Mouse (Mus musculus) kidney, adult 11 months (tissue): ENCODE measurements at regions not wholly inside any gene's neighbourhood (a gene's known extent, or its start where the extent isn't known, plus 50 kb on each side); places are given as distances from the start of the nearest gene placed in this dataset.

Source experiments
- DNase-seq: peaks from one replicate; pipeline ENCODE4 v3.0.0; 2022

- DNase-seq, result no peak
Observed at GRCm38 (mm10) chr4:54460596-54460995, 484.3 kb upstream of the Zfp462 start.

GRCm38 (mm10) chr4:54469176-54469575, 475.7 kb upstream of the Zfp462 start:
- no peak for DNase-seq

GRCm38 (mm10) chr4:54470022-54471008, 474.5 kb upstream of the Zfp462 start:
- DNase-seq, result no peak

- no peak for DNase-seq
Observed at GRCm38 (mm10) chr4:54471009-54471408, 473.8 kb upstream of the Zfp462 start.

DNA sequence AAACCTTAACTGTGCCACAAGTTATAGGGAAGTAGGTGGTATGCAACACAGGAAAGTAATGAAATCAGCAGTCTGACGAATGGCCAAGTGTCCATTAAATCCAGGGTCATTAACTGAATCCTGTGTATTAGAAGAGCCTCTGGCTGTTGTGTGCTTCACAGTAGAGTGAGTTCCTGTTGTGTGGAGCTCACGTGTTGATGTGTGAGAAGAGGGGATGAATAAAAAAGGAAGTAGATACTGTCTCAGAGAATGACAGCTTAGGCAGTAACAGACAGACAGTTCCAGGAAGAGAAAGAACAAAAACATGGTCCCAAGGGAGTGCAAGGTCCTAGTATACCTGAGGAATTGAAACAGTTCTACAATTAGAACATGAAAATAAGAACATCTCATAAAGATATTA, 463.1 kb upstream of the Zfp462 start:
- no peak for DNase-seq

GRCm38 (mm10) chr4:54493074-54493473, 451.8 kb upstream of the Zfp462 start:
- DNase-seq, result no peak

- no peak for DNase-seq
Observed at GRCm38 (mm10) chr4:54497312-54497994, 447.4 kb upstream of the Zfp462 start.

- no peak for DNase-seq
Observed at GRCm38 (mm10) chr4:54515934-54516333, 428.9 kb upstream of the Zfp462 start.

GRCm38 (mm10) chr4:54523283-54523682, 421.6 kb upstream of the Zfp462 start:
- no peak for DNase-seq

GRCm38 (mm10) chr4:54526003-54526586, 418.8 kb upstream of the Zfp462 start:
- DNase-seq, result no peak

- DNase-seq, result peak; percentile 11
Observed at GRCm38 (mm10) chr4:54527660-54528059, 417.2 kb upstream of the Zfp462 start.

- no peak for DNase-seq
Observed at GRCm38 (mm10) chr4:54531739-54532138, 413.1 kb upstream of the Zfp462 start.

GRCm38 (mm10) chr4:54533846-54534245, 411.0 kb upstream of the Zfp462 start:
- no peak for DNase-seq

- DNase-seq, result no peak
Observed at GRCm38 (mm10) chr4:54552864-54553618, 391.8 kb upstream of the Zfp462 start.

DNA sequence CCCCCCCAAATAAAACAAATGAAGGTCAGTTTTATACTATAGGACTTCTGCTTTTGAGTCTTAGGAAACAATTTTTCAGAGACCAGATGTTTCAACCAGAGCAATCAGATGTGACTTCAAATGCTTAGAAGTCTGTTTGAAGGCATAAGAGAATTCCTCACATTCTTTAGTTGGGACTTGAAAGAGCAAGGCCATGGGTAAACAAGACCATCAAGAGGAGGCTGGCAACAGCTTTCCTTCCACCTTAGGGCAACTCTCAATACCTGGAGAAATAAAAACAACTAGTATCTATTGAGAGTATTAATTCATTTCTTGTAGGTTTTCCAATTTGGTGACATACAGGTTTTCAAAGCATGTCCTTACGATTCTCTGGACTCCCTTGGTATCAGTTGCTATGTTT, 381.8 kb upstream of the Zfp462 start:
- DNase-seq, result no peak

DNA sequence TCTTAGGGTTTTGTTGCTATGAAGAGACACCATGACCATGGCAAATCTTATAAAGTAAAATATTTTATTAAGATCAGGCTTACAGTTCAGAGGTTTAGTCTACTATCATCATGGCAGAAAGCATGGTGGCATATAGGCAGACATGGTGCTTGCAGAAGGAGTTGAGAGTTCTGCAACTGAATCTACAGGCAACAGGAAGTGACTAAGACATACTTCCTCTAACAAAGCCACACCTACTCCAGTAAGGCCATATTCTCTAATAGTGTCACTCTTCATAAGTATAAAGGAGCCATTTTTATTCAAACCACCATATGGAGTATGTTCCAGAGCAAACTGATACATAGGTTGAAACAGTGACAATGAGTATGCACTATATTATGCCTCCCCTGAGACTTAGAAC, 371.7 kb upstream of the Zfp462 start:
- DNase-seq, result no peak

- DNase-seq, result no peak
Observed at GRCm38 (mm10) chr4:54587197-54587596, 357.7 kb upstream of the Zfp462 start.

DNA sequence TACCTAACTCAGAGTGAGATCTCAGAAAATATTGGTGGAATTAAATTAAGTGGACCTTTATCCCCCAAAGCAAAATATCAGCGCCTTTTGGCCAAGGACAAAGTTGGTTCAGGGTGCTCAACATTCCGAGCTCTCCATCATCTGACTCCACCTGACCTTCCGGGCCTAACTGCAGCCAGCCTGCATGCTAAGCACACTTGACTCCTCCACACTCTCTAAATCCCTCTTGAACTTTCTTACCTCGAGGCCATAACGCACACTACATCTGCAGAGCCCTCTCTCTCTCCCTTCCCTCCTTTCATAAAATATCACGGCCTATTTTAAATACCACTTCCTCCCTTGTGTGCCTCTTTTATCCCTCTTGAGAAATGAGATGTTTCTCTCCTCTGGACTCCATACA, 356.1 kb upstream of the Zfp462 start:
- DNase-seq, result no peak

GRCm38 (mm10) chr4:54601671-54602512, 343.0 kb upstream of the Zfp462 start:
- DNase-seq, result no peak

DNA sequence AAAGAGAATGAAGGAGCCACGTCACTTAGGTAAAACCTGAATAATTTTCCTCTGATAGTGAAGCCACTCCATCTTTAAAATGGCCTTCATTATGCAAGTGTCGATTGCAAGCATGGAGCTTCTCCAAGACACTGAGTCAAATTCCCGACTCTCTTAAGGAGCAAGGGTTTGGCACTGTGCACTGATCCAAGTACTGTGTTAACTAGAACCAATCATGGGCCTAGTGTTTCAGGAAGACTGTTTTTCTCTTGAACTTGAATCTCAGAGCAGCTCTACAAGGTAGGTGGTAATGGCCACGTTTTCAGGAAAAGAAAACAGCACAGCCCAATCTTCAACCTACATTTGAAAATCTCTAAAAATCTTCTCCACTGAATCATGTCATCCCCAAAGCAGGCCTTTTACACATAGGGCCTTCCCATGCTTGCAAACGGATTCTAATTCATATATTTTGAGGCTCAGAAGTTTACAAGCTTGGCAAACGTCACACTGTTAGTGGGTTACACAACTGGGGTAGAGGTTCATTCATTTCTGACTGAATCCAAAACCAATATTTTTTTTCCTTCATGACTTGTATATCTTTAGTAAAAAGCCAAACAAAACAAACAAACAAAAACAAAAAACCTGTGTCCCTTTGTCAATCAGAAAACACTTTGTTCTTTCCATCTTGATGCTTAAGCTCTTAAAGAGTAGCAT, 342.2 kb upstream of the Zfp462 start:
- DNase-seq, result no peak

- DNase-seq, result no peak
Observed at GRCm38 (mm10) chr4:54610101-54610500, 334.7 kb upstream of the Zfp462 start.
